Mouse (Mus musculus): ENCODE measurements around the gene Ttc28.

Gene Ttc28

GRCm38 (mm10) chr5:111104801-111105200 lies 225.2 kb downstream of the Ttc28 start:
- no peak for DNase-seq

GRCm38 (mm10) chr5:111111378-111111777 lies 231.8 kb downstream of the Ttc28 start:
- DNase-seq: no peak

- no peak for DNase-seq
These were observed 233.6 kb downstream of the Ttc28 start for GRCm38 (mm10) chr5:111113183-111113582.

DNA sequence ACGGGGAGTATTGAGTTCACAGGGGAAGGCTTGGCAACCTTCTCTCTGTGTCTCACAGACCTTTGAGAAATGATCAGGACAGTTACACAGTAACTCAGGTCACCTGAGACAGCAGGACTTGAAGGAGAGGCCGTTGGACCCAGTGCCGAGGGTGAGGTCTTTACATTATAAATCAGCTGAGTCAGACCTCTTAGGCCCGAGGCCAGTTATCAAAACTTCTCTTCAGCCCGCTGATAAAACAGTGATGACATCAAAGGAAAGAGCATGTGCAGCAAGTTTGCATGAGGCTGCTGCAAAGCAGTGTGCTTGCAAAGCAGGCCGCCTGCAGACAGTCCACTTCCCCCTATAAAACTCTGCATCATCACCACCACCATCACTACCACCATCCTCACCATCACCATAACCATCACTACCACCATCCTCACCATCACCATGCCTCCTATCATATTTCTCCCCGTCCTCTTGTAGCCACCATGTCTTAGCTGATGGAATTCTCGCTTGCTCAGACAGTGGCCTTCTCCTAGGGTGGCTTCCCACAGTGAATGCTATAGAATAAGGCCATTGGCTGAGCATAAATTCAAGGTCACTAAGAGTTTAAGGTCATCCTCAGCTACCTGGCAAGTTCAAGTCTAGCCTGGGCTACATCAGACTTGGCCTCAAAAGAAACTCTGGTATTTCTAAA lies 234.2 kb downstream of the Ttc28 start:
- DNase-seq: no peak

DNA sequence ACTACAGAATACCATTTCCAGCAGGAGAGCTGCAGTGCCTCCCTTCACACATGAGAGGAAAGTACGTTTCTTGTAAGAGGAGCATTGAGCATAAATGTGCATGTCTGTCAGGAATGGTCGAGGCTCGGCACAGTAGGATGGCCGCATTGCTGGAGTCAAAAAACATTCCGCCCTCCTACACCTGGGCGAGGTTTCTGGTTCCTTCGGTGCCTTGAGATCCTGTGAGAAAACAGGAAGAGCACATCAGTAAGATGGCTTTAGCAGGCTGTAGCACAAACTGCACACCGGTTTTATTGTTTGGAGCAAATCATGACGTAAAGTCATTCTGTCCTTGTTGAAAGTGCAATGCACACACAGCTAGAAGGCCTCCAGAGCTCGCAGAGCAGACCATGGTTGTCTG lies 235.0 kb downstream of the Ttc28 start:
- no peak for DNase-seq

GRCm38 (mm10) chr5:111115519-111116350 lies 236.1 kb downstream of the Ttc28 start:
- peak in 1 of 2 experiments; percentile 12 for DNase-seq

GRCm38 (mm10) chr5:111119805-111120204 lies 240.2 kb downstream of the Ttc28 start:
- DNase-seq: no peak

DNA sequence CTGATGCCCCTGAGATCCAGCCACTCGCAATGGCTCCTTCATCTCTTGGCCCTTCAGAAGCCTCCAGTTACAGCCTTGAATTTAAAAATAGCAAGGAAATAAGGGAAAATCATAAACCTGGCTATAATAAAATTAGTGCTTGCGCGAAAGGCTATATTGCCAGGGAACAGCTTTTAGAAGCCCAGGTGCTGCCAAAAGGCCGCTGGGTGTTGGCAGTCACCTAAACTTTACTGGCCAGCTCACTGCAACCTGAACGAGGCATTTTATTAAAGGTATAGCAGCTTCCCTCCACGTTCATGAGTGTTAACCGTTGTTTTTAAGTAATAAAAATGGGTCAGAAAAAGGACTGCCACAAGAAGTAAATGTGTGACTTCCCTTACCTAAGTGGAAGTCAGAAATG lies 240.7 kb downstream of the Ttc28 start:
- DNase-seq: no peak

DNA sequence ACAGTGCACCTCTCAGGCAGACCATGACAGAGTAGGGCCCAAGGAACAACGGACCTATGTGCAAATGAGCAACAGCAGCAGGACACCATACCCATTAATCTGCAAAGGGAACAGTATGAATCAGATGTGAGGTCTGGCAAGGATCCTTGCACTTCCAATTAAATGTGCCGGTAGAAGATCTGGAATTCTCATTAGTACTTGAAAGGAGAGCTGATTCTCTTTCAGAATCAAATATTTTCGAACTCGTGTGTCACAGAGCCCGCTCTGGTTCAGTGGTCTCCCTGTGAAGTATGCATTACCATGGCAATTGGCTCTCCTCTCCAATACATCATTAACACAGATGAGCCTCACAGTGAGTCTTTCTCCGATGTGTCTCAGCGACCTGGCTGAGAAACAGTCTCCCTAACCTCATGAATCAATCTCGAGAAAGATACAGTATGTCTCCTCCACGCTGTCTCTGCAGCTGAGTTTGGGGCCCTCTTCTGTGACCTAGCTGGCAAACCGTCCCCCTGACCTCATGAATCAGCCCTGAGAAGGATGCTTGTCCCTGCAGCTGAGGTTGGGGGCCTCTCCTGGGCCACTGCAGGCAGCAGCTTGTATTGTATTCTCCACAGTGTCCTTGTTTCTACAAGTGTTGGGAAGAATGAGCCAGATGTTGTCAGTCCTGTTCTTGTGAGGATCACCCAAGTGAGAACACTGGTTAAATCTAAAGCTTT lies 241.3 kb downstream of the Ttc28 start:
- no peak for DNase-seq

GRCm38 (mm10) chr5:111122332-111123049 lies 242.9 kb downstream of the Ttc28 start:
- DNase-seq: no peak

GRCm38 (mm10) chr5:111123050-111123746 lies 243.6 kb downstream of the Ttc28 start:
- no peak for DNase-seq

DNA sequence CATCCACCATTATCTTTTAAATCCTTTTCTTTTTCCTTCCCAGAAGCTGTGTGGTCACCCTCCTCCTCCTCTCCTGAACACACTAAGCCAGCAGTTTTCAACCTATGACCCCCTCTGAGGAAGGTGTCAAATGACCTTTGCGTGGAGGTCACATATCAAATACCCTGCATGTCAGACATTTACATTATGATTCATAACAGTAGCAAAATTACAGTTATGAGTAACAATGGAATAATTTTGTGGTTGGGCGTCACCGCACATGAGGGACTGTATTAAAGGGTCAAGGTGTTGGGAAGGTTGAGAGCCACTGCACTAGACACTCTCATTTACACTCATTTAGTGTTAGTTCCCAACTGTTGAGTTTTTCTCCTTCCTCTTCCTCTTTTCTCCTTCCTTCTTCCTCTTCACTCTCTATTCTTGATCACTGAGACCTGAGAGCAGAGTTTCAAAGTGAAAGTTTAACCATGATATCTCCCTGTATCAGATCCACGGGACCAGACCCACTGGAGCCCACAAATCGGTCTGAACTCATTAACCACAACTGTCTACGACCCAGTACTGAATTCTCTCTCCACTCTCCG lies 245.1 kb downstream of the Ttc28 start:
- no peak for DNase-seq

GRCm38 (mm10) chr5:111125746-111126145 lies 246.1 kb downstream of the Ttc28 start:
- no peak for DNase-seq

DNA sequence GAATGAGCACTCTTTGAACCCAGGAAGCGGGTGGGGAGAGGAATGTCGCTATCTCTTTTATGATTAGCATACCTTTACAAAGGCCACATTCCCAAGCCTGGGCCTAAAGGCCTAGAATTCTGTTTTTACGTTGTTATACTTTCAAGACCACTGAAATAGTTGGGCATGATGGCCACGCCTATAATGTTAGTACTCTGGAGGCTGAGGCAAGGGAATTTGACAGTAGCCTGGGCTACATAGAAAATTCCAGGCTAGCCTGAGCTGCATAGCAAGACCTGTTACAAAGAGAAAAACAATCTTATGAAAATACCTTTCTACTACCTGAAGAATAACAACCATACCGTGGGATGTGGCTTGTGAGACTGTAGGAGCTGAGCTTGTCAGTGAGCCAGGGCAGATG lies 248.2 kb downstream of the Ttc28 start:
- DNase-seq: no peak

- DNase-seq: no peak
These were observed 250.5 kb downstream of the Ttc28 start for GRCm38 (mm10) chr5:111130121-111130520.

GRCm38 (mm10) chr5:111131561-111131960 lies 252.0 kb downstream of the Ttc28 start:
- no peak for DNase-seq

DNA sequence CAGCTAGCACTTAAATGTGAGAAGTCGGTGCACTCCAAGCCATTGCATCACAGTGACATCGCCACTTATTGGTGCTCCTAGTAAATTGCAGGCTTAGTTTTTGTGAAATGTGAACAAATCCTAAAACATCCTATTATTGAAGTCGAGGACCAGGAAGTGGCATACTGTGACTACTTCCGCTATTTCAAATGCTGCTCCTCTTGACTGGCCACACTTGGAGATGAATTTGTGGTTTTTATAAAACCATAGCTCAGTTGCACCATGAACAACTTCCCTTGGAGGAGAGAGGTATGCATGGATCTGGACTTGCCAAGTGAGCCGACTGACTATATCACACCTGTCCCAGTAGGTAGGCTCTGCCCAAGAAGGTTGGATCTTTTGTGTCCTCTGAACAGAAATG lies 253.5 kb downstream of the Ttc28 start:
- no peak for DNase-seq

DNA sequence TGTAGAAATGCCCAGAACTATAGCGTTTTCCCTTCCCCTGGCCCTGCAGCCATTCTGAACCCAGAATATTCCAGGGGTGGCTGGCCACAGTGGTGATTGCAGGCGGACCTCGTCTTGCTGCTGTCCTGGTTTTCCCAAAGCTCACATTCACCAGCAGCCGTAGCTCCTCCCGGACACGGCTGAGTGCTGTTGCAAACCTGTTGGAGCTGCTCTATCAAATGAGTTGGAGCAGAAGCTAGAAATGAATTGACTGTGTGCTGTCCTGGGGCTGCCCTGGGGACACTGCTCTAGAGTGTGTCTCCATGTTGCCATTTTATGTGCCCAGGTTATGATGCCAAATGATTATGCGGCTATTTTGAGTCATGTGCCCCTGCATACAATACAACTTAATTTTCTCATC lies 254.2 kb downstream of the Ttc28 start:
- DNase-seq: no peak

DNA sequence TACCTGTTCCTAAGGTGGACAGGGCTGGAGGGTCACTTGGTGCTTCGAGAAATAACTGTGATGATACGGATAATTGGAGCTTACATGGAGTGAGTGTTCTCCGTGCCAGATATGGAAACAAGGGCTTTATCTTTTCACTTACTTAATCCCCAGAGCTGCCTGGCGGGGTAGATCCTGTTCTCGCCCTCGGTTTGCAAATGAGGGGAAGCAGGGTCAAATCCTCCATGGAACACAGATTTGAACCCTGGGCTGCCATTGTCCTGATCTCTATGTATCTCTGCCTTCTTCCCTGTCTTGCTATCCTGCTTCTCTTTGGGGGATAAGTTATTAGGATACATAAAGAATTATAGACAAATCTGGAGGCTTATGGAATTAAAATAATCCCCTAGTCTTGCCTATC lies 257.7 kb downstream of the Ttc28 start:
- DNase-seq: no peak

GRCm38 (mm10) chr5:111137742-111138141 lies 258.1 kb downstream of the Ttc28 start:
- DNase-seq: no peak

- DNase-seq: no peak
These were observed 258.7 kb downstream of the Ttc28 start for GRCm38 (mm10) chr5:111138239-111138833.

All from thymus, postnatal 36 days (tissue).